Mouse (Mus musculus) hindbrain, embryonic 10.5 days (tissue): ENCODE data around the gene E130114P18Rik. TPM values are rescaled to one million over a fixed set of nuclear protein-coding genes. Genes with fewer than 3 reads are reported as not detected.

Experiments
- DNase-seq: peaks from one replicate; pipeline ENCODE4 v3.0.0-alpha.2; 2017; ENCODE audit warnings: low spot score
- H3K27ac ChIP-seq: fragments of 300-500 bp; sonication (generic); 2 replicates; pipeline ENCODE4 v1.5.1; 2016; ENCODE audit warnings: mild to moderate bottlenecking, moderate library complexity
- H3K27me3 ChIP-seq: fragments of 300-500 bp; sonication (generic); 2 replicates; pipeline ENCODE4 v1.6.1; 2016; ENCODE audit warnings: mild to moderate bottlenecking; ENCODE audit not compliant: poor library complexity, insufficient read depth, severe bottlenecking
- H3K36me3 ChIP-seq: fragments of 300-500 bp; sonication (generic); 2 replicates; pipeline ENCODE4 v1.6.1; 2016; ENCODE audit warnings: mild to moderate bottlenecking, moderate library complexity
- H3K4me1 ChIP-seq: fragments of 300-500 bp; sonication (generic); replicated peaks from 2 replicates; pipeline ENCODE4 v1.6.1; 2016; ENCODE audit warnings: mild to moderate bottlenecking
- H3K4me3 ChIP-seq: fragments of 300-500 bp; sonication (generic); 2 replicates; pipeline ENCODE4 v1.5.1; 2016; ENCODE audit warnings: mild to moderate bottlenecking, moderate library complexity
- H3K9me3 ChIP-seq: fragments of 300-500 bp; sonication (generic); 2 replicates; pipeline ENCODE4 v1.6.1; 2016; ENCODE audit warnings: mild to moderate bottlenecking, moderate library complexity
- WGBS: fragments of 180-500 bp; shearing (Covaris S2); methylation state at CpG from one replicate; pipeline ENCODE4 v1.1.7; 2016; 5-methylcytosine and 5-hydroxymethylcytosine counted together
- polyA plus RNA-seq: library from polyadenylated mRNA; unstranded; fragments of >200 nt; fragmentation: Nextera tagmentation; extraction: Ambion mirVana; gene quantifications from 2 replicates; pipeline ENCODE4 v1.2.1, GENCODE M21; 2016

The E130114P18Rik gene
- polyA plus RNA-seq, 1 experiment from 2014 or later, result 18.4 TPM

GRCm38 (mm10) chr4:97772084-97772484 is 5.8 kb downstream of the E130114P18Rik start:
- Histone ChIP-seq H3K4me3 (peak overlapping the region; percentile 62), H3K9me3 (no peaks in the 10 kb centered on the region), H3K27me3 (peaks cover 36% of the 10 kb centered on the region), H3K4me1 (peaks cover 42% of the 10 kb centered on the region), H3K36me3 (no peaks in the 10 kb centered on the region), H3K27ac (peak overlapping the region; percentile 92)
- peak; percentile 98 for DNase-seq
- WGBS, result under 1% methylated on average over 25 of the region's 25 CpGs

- Histone ChIP-seq H3K27me3 (peaks cover 29% of the 10 kb centered on the region), H3K27ac (peak overlapping the region; percentile 92), H3K36me3 (no peaks in the 10 kb centered on the region), H3K4me3 (peak overlapping the region; percentile 62), H3K4me1 (peaks cover 35% of the 10 kb centered on the region), H3K9me3 (no peaks in the 10 kb centered on the region)
- DNase-seq, result no peak
- 15% methylated on average over 5 of the region's 5 CpGs for WGBS
These were observed 6.5 kb downstream of the E130114P18Rik start for GRCm38 (mm10) chr4:97771426-97771825.

GRCm38 (mm10) chr4:97769861-97770260 is 8.0 kb downstream of the E130114P18Rik start:
- Histone ChIP-seq H3K9me3 (no peaks in the 10 kb centered on the region), H3K27me3 (peaks cover 22% of the 10 kb centered on the region), H3K27ac (no peak overlapping the region), H3K4me1 (peaks cover 21% of the 10 kb centered on the region), H3K4me3 (no peak overlapping the region), H3K36me3 (no peaks in the 10 kb centered on the region)
- no CpG with 5 or more reads among the region's 1 CpGs for WGBS
- DNase-seq, result no peak

- H3K27ac ChIP-seq, result no peak overlapping the region
- H3K36me3 ChIP-seq, result no peaks in the 10 kb centered on the region
- H3K4me1 ChIP-seq, result peaks cover 5% of the 10 kb centered on the region
- no peaks in the 10 kb centered on the region for H3K9me3 ChIP-seq
- DNase-seq, result no peak
- no peak overlapping the region for H3K4me3 ChIP-seq
- H3K27me3 ChIP-seq, result peaks cover 19% of the 10 kb centered on the region
- WGBS, result 94% methylated on average over 5 of the region's 5 CpGs
These were observed 10.4 kb downstream of the E130114P18Rik start for GRCm38 (mm10) chr4:97767516-97767915.

- no peak for DNase-seq
- WGBS, result 83% methylated on average over 4 of the region's 4 CpGs
These were observed 10.9 kb downstream of the E130114P18Rik start for GRCm38 (mm10) chr4:97767025-97767424.

GRCm38 (mm10) chr4:97766100-97766499 is 11.8 kb downstream of the E130114P18Rik start:
- Histone ChIP-seq H3K36me3 (no peaks in the 10 kb centered on the region), H3K27ac (no peak overlapping the region), H3K9me3 (no peaks in the 10 kb centered on the region), H3K4me3 (no peak overlapping the region), H3K4me1 (no peaks in the 10 kb centered on the region), H3K27me3 (peaks cover 31% of the 10 kb centered on the region)
- WGBS, result 86% methylated on average over 3 of the region's 3 CpGs
- no peak for DNase-seq

More at GRCm38 (mm10) chr4:97767025-97767424, 10.9 kb downstream of the E130114P18Rik start:
- Histone ChIP-seq H3K27me3 (peaks cover 22% of the 10 kb centered on the region), H3K4me3 (no peak overlapping the region), H3K4me1 (peaks cover 5% of the 10 kb centered on the region), H3K36me3 (no peaks in the 10 kb centered on the region), H3K27ac (no peak overlapping the region), H3K9me3 (no peaks in the 10 kb centered on the region)

- Histone ChIP-seq H3K36me3 (no peaks in the 10 kb centered on the region), H3K4me3 (no peak overlapping the region), H3K4me1 (no peaks in the 10 kb centered on the region), H3K27me3 (peaks cover 38% of the 10 kb centered on the region), H3K27ac (no peak overlapping the region), H3K9me3 (no peaks in the 10 kb centered on the region)
- WGBS, result 76% methylated on average over 4 of the region's 4 CpGs
- no peak for DNase-seq
These were observed 12.4 kb downstream of the E130114P18Rik start for GRCm38 (mm10) chr4:97765341-97766020.

- Histone ChIP-seq H3K4me1 (no peaks in the 10 kb centered on the region), H3K27me3 (peaks cover 46% of the 10 kb centered on the region), H3K9me3 (no peaks in the 10 kb centered on the region), H3K27ac (no peak overlapping the region), H3K4me3 (no peak overlapping the region), H3K36me3 (no peaks in the 10 kb centered on the region)
- DNase-seq, result no peak
- WGBS, result 36% methylated on average over 4 of the region's 4 CpGs
These were observed 13.3 kb downstream of the E130114P18Rik start for GRCm38 (mm10) chr4:97764616-97765015.

GRCm38 (mm10) chr4:97758661-97759060 is 19.2 kb downstream of the E130114P18Rik start:
- no peak overlapping the region for H3K27ac ChIP-seq
- 10% methylated on average over 3 of the region's 3 CpGs for WGBS
- no peak for DNase-seq
- H3K4me1 ChIP-seq, result peaks cover 31% of the 10 kb centered on the region
- H3K9me3 ChIP-seq, result no peaks in the 10 kb centered on the region
- H3K4me3 ChIP-seq, result peak overlapping the region; percentile 57; the same call in 1 of the 2 replicates
- H3K36me3 ChIP-seq, result no peaks in the 10 kb centered on the region
- H3K27me3 ChIP-seq, result peaks cover 94% of the 10 kb centered on the region

GRCm38 (mm10) chr4:97757978-97758461 is 19.9 kb downstream of the E130114P18Rik start:
- no peak for DNase-seq
- Histone ChIP-seq H3K4me1 (peaks cover 33% of the 10 kb centered on the region), H3K27ac (peak overlapping the region; percentile 82), H3K27me3 (peaks cover 95% of the 10 kb centered on the region), H3K9me3 (no peaks in the 10 kb centered on the region), H3K36me3 (no peaks in the 10 kb centered on the region), H3K4me3 (peak overlapping the region; percentile 57)
- WGBS, result 1% methylated on average over 14 of the region's 14 CpGs

GRCm38 (mm10) chr4:97757207-97757977 is 20.5 kb downstream of the E130114P18Rik start:
- WGBS, result under 1% methylated on average over 38 of the region's 38 CpGs
- H3K9me3 ChIP-seq, result no peaks in the 10 kb centered on the region
- H3K36me3 ChIP-seq, result no peaks in the 10 kb centered on the region
- DNase-seq, result peak; percentile 81
- peak overlapping the region; percentile 82 for H3K27ac ChIP-seq
- H3K4me3 ChIP-seq, result peak overlapping the region; percentile 57
- H3K4me1 ChIP-seq, result peaks cover 38% of the 10 kb centered on the region
- peaks cover 99% of the 10 kb centered on the region for H3K27me3 ChIP-seq

- Histone ChIP-seq H3K4me1 (peaks cover 56% of the 10 kb centered on the region), H3K27ac (no peak overlapping the region), H3K4me3 (no peak overlapping the region), H3K27me3 (peaks cover 90% of the 10 kb centered on the region), H3K36me3 (no peaks in the 10 kb centered on the region), H3K9me3 (no peaks in the 10 kb centered on the region)
- 2% methylated on average over 12 of the region's 12 CpGs for WGBS
- peak; percentile 64 for DNase-seq
These were observed 23.6 kb downstream of the E130114P18Rik start for GRCm38 (mm10) chr4:97754241-97754640.

- Histone ChIP-seq H3K4me1 (peaks cover 53% of the 10 kb centered on the region), H3K27me3 (peaks cover 90% of the 10 kb centered on the region), H3K4me3 (no peak overlapping the region), H3K36me3 (no peaks in the 10 kb centered on the region), H3K9me3 (no peaks in the 10 kb centered on the region), H3K27ac (no peak overlapping the region)
- no peak for DNase-seq
- 5% methylated on average over 1 of the region's 1 CpGs for WGBS
These were observed 24.4 kb downstream of the E130114P18Rik start for GRCm38 (mm10) chr4:97753521-97753920.
